Mouse (Mus musculus): ENCODE data around the gene Ssb. TPM values are rescaled to one million over a fixed set of nuclear protein-coding genes. Genes with fewer than 3 reads are reported as not detected.

Ssb gene
- 1,183 TPM for polyA plus RNA-seq (2014; fragmentation: Illumina TruSeq; extraction: RNeasy Lipid Tissue Mini Kit (QIAGEN cat#74804))

GRCm38 (mm10) chr2:69861485-69862091 lies at the start of gene Ssb:
Gene Ssb (plus strand): TSS chr2:69861562.

GRCm38 (mm10) chr2:69821711-69822110 lies 39.7 kb upstream of the Ssb start, which contains the start of gene Klhl23:
Gene Klhl23 (plus strand): TSS chr2:69821944.

GRCm38 (mm10) chr2:69885451-69886305 lies 24.3 kb downstream of the Ssb start, which contains the start of gene Mettl5:
Gene Mettl5 (minus strand): TSS chr2:69885615.

GRCm38 (mm10) chr2:69897039-69897617 lies 35.8 kb downstream of the Ssb start, which contains the start of gene Ubr3:
Gene Ubr3 (plus strand): TSS chr2:69897246.

Other genes starting within 250 kb of the Ssb start
- gene Bbs5, start 214.4 kb upstream of the Ssb start, polyA plus RNA-seq (2014; fragmentation: Illumina TruSeq; extraction: RNeasy Lipid Tissue Mini Kit (QIAGEN cat#74804)) = 30.1 TPM
- gene Klhl41, start 191.4 kb upstream of the Ssb start, polyA plus RNA-seq (2014; fragmentation: Illumina TruSeq; extraction: RNeasy Lipid Tissue Mini Kit (QIAGEN cat#74804)) = 0.23 TPM
- 43.0 TPM for gene Fastkd1, start 148.0 kb upstream of the Ssb start, polyA plus RNA-seq (2014; fragmentation: Illumina TruSeq; extraction: RNeasy Lipid Tissue Mini Kit (QIAGEN cat#74804))
- gene Ppig, start 139.0 kb upstream of the Ssb start, polyA plus RNA-seq (2014; fragmentation: Illumina TruSeq; extraction: RNeasy Lipid Tissue Mini Kit (QIAGEN cat#74804)) = 332 TPM
- 14.0 TPM for gene Ccdc173, start 72.0 kb upstream of the Ssb start, polyA plus RNA-seq (2014; fragmentation: Illumina TruSeq; extraction: RNeasy Lipid Tissue Mini Kit (QIAGEN cat#74804))
- 84.5 TPM for gene Phospho2, start 71.9 kb upstream of the Ssb start, polyA plus RNA-seq (2014; fragmentation: Illumina TruSeq; extraction: RNeasy Lipid Tissue Mini Kit (QIAGEN cat#74804))
- 230 TPM for gene Klhl23, start 39.6 kb upstream of the Ssb start, polyA plus RNA-seq (2014; fragmentation: Illumina TruSeq; extraction: RNeasy Lipid Tissue Mini Kit (QIAGEN cat#74804))
- 58.0 TPM for gene Mettl5, start 24.1 kb downstream of the Ssb start, polyA plus RNA-seq (2014; fragmentation: Illumina TruSeq; extraction: RNeasy Lipid Tissue Mini Kit (QIAGEN cat#74804))
- gene Ubr3, start 35.7 kb downstream of the Ssb start, polyA plus RNA-seq (2014; fragmentation: Illumina TruSeq; extraction: RNeasy Lipid Tissue Mini Kit (QIAGEN cat#74804)) = 88.7 TPM
- 0.46 TPM for gene Myo3b, start 177.6 kb downstream of the Ssb start, polyA plus RNA-seq (2014; fragmentation: Illumina TruSeq; extraction: RNeasy Lipid Tissue Mini Kit (QIAGEN cat#74804))